Comparison of ENCODE assay signal across 8 mouse cellular contexts in the genomic region with DNA sequence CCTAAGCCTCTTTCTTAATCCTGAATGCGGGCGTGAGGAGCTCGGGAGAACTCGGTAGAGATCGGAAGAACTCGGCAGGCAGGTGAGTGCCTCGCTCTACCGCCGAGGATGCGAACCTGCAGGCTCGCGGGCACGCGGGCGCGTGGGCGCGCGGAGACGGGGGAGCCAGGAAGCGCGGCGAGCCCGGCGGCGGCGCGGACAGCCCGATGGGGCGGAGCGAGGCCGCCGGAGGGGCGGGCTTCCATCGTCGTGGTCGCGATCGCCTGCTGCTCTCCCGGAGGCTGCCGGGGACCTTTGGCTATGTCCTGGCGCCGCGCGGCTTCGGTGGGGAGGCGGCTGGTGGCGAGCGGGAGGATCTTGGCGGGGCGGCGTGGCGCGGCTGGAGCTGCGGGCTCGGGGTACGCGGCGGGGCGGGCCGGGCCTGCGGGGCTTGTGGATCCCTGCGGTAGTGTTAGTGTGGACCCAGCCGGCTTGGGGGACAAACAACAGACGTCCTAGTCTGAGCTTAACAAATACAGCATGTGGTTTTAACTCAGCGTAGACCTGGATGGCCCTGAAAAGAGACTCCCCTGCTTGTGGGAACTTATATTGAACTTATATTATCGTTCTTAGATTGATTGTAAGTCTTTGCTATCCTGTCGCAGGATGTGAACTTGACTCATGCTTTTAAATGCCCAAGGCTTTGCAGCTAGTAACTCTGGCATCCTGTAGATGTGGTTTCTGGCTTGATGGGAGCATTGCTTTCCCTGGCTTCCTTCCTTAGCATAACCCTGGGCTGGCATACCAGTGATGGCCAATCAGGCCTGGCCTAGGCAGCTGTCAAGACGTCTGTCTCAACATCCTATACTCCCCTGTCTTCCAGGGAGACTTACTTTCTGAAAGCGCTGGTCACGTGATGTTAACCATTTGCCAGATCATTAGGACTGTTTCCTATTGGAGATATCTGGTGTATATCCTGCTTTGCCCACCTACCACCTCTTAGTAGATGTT. TPM values are rescaled to one million over a fixed set of nuclear protein-coding genes. Genes with fewer than 3 reads are reported as not detected.
DNase-seq lines count a peak whose midpoint lies in the region; ATAC-seq and TF ChIP-seq lines count a peak whose summit lies in the region.

No protein-coding gene starts in this region.

- no peak for TF ChIP-seq EP300 in CH12.LX (IDR thresholded peaks at IDR 0.05; ENCODE audit: low read length)
- no peak for TF ChIP-seq EP300 in heart, postnatal 0 days (IDR thresholded peaks at IDR 0.05; ENCODE audit: low read depth)

- TF ChIP-seq RAD21 in CH12.LX (IDR thresholded peaks at IDR 0.05; ENCODE audit: low read depth, low read length) = no peak

- peak; percentile 93 for ATAC-seq in forebrain, embryonic 12.5 days (ENCODE audit: low FRiP score)
- ATAC-seq in heart, postnatal 0 days (ENCODE audit: insufficient read depth, low read depth) = peak; percentile 92
- peak; percentile 94 for ATAC-seq in liver, embryonic 16.5 days (ENCODE audit: low read depth)
- ATAC-seq in neural tube, embryonic 13.5 days (ENCODE audit: low read depth) = peak; percentile 93

- no peaks in the 10 kb centered on the region for H3K9me3 ChIP-seq in CH12.LX (replicated peaks; ENCODE audit: low read length)
- H3K9me3 ChIP-seq in forebrain, embryonic 12.5 days = no peaks in the 10 kb centered on the region
- no peaks in the 10 kb centered on the region for H3K9me3 ChIP-seq in heart, postnatal 0 days (replicated peaks; ENCODE audit: control insufficient read depth, low read length)
- no peaks in the 10 kb centered on the region for H3K9me3 ChIP-seq in liver, embryonic 16.5 days (replicated peaks; ENCODE audit: control insufficient read depth, low read length)
- no peaks in the 10 kb centered on the region for H3K9me3 ChIP-seq in neural tube, embryonic 13.5 days

- H3K4me3 ChIP-seq in CH12.LX (replicated peaks in 1 of 3; ENCODE audit: low read depth in 2 of 3, low read length in 2 of 3, poor library complexity in 1 of 3) = peak overlapping the region; percentile 72 to 97 (median 78)
- peak overlapping the region; percentile 73 for H3K4me3 ChIP-seq in forebrain, embryonic 12.5 days (replicated peaks)
- peak overlapping the region; percentile 93 for H3K4me3 ChIP-seq in heart, postnatal 0 days (ENCODE audit: low read depth, low read length)
- peak overlapping the region; percentile 86 for H3K4me3 ChIP-seq in liver, embryonic 16.5 days (ENCODE audit: low read depth, low read length)
- peak overlapping the region; percentile 55 for H3K4me3 ChIP-seq in neural tube, embryonic 13.5 days
- peak overlapping the region; percentile 99 for H3K4me3 ChIP-seq in testis, adult 2 months (ENCODE audit: control insufficient read depth, low read depth, low read length)

- H3K27me3 ChIP-seq in CH12.LX (replicated peaks) = no peaks in the 10 kb centered on the region
- no peaks in the 10 kb centered on the region; the same call in 1 of the 2 replicates for H3K27me3 ChIP-seq in forebrain, embryonic 12.5 days
- H3K27me3 ChIP-seq in heart, postnatal 0 days (ENCODE audit: control insufficient read depth, insufficient read depth, low read length) = no peaks in the 10 kb centered on the region
- no peaks in the 10 kb centered on the region for H3K27me3 ChIP-seq in liver, embryonic 16.5 days (ENCODE audit: control insufficient read depth, insufficient read depth, low read depth, low read length)
- H3K27me3 ChIP-seq in neural tube, embryonic 13.5 days = no peaks in the 10 kb centered on the region
- no peaks in the 10 kb centered on the region for H3K27me3 ChIP-seq in testis, adult 2 months (ENCODE audit: control insufficient read depth, insufficient read depth, low read length)

- TF ChIP-seq CTCF in CH12.LX (conservative IDR thresholded peaks at IDR 0.05 in 1 of 2, IDR thresholded peaks at IDR 0.05 in 1 of 2; ENCODE audit: low read depth in 2 of 2, low read length in 2 of 2) = no peak
- no peak for TF ChIP-seq CTCF in heart, postnatal 0 days (IDR thresholded peaks at IDR 0.05; ENCODE audit: low read depth)
- no peak for TF ChIP-seq CTCF in testis, adult 2 months (IDR thresholded peaks at IDR 0.05; ENCODE audit: control insufficient read depth, insufficient read depth, insufficient replicate concordance, low read depth, low read length)

- WGBS in forebrain, embryonic 12.5 days = under 1% methylated on average over 71 of the region's 71 CpGs
- WGBS in heart, postnatal 0 days = under 1% methylated on average over 71 of the region's 71 CpGs
- WGBS in liver, embryonic 16.5 days (ENCODE audit: insufficient replicate concordance) = under 1% methylated on average over 64 of the region's 71 CpGs
- under 1% methylated on average over 69 of the region's 71 CpGs for WGBS in neural tube, embryonic 13.5 days

- H3K79me2 ChIP-seq in CH12.LX (replicated peaks; ENCODE audit: control insufficient read depth, extremely low read depth, insufficient read depth, poor library complexity, severe bottlenecking) = no peaks in the 10 kb centered on the region

- peaks cover 7 to 27% of the 10 kb centered on the region in 2 experiments for H3K36me3 ChIP-seq in CH12.LX (replicated peaks in 1 of 2; ENCODE audit: control insufficient read depth in 1 of 2, insufficient read depth in 1 of 2, low read length in 1 of 2)
- H3K36me3 ChIP-seq in forebrain, embryonic 12.5 days (replicated peaks) = peaks cover 13% of the 10 kb centered on the region
- H3K36me3 ChIP-seq in heart, postnatal 0 days (replicated peaks; ENCODE audit: control insufficient read depth, insufficient read depth, low read length) = peaks cover 21% of the 10 kb centered on the region
- no peaks in the 10 kb centered on the region; the same call in 1 of the 2 replicates for H3K36me3 ChIP-seq in liver, embryonic 16.5 days (ENCODE audit: control insufficient read depth, insufficient read depth)
- H3K36me3 ChIP-seq in neural tube, embryonic 13.5 days = peaks cover 23% of the 10 kb centered on the region
- H3K36me3 ChIP-seq in testis, adult 2 months (ENCODE audit: control insufficient read depth, insufficient read depth, low read length) = no peaks in the 10 kb centered on the region; the same call in 1 of the 2 replicates

- TF ChIP-seq POLR2A in CH12.LX (IDR thresholded peaks at IDR 0.05; ENCODE audit: low read depth, low read length) = peak; percentile 71
- TF ChIP-seq POLR2A in testis, adult 2 months (IDR thresholded peaks at IDR 0.05; ENCODE audit: control insufficient read depth, low read depth, low read length) = peak; percentile 38; the same call in 1 of the 2 replicates

- in situ Hi-C loops in CH12.LX (cut with MboI; ENCODE audit: low pct_ligation_motif_present, low pct_unique_long_range_greater_than_20kb, low sequenced_read_pairs) = no loop called here

- peak; percentile 61 for DNase-seq in CH12.LX (ENCODE audit: extremely low read depth)
- peak; percentile 78 for DNase-seq in c-Kit-positive CD71-positive TER-119-positive erythroid progenitor cells, embryonic 14.5 days (ENCODE audit: low spot score)
- peak; percentile 72 for DNase-seq in heart, postnatal 0 days (ENCODE audit: low spot score)
- DNase-seq in kidney, postnatal 4 days = peak; percentile 90 to 93

- no peak overlapping the region for H3K27ac ChIP-seq in CH12.LX (ENCODE audit: insufficient read depth, low read depth)
- H3K27ac ChIP-seq in forebrain, embryonic 12.5 days = peak overlapping the region; percentile 92
- peak overlapping the region; percentile 88 for H3K27ac ChIP-seq in heart, postnatal 0 days (ENCODE audit: low read depth)
- H3K27ac ChIP-seq in liver, embryonic 16.5 days (ENCODE audit: low read length) = peak overlapping the region; percentile 93
- peak overlapping the region; percentile 84 for H3K27ac ChIP-seq in neural tube, embryonic 13.5 days (replicated peaks)
- H3K27ac ChIP-seq in testis, adult 2 months (ENCODE audit: control insufficient read depth, insufficient read depth, low read depth, low read length) = peak overlapping the region; percentile 74

- dilution Hi-C loops in CH12.LX (cut with MboI; ENCODE audit: extremely low pct_ligation_motif_present, extremely low pct_unique_long_range_greater_than_20kb, low sequenced_read_pairs) = no loop called here

- peaks cover 0 to 7% of the 10 kb centered on the region in 2 experiments; a peak in 2 of 4 replicates for H3K4me1 ChIP-seq in CH12.LX (ENCODE audit: control insufficient read depth in 1 of 2, insufficient read depth in 2 of 2)
- H3K4me1 ChIP-seq in forebrain, embryonic 12.5 days = peaks cover 20% of the 10 kb centered on the region
- 0 out of 2 replicates have a peak, but pooled peaks cover 4% of the 10 kb centered on the region for H3K4me1 ChIP-seq in heart, postnatal 0 days (ENCODE audit: control insufficient read depth, insufficient read depth)
- H3K4me1 ChIP-seq in liver, embryonic 16.5 days (ENCODE audit: control insufficient read depth, low read depth, low read length) = peaks cover 19% of the 10 kb centered on the region
- H3K4me1 ChIP-seq in neural tube, embryonic 13.5 days (replicated peaks) = peaks cover 19% of the 10 kb centered on the region
- H3K4me1 ChIP-seq in testis, adult 2 months (ENCODE audit: control insufficient read depth, insufficient read depth, low read length) = no peaks in the 10 kb centered on the region; the same call in 1 of the 2 replicates

- peak overlapping the region; percentile 92 for H3K4me2 ChIP-seq in CH12.LX (ENCODE audit: insufficient read depth, low read depth, poor library complexity, severe bottlenecking)
- peak overlapping the region; percentile 65 for H3K4me2 ChIP-seq in forebrain, embryonic 12.5 days
- H3K4me2 ChIP-seq in heart, postnatal 0 days (ENCODE audit: low read depth, low read length) = peak overlapping the region; percentile 84
- H3K4me2 ChIP-seq in liver, embryonic 16.5 days (ENCODE audit: low read depth, low read length) = peak overlapping the region; percentile 96
- peak overlapping the region; percentile 79 for H3K4me2 ChIP-seq in neural tube, embryonic 13.5 days

- peak overlapping the region; percentile 49 for H3K9ac ChIP-seq in CH12.LX (ENCODE audit: insufficient read depth, low read depth)
- H3K9ac ChIP-seq in forebrain, embryonic 12.5 days = peak overlapping the region; percentile 81
- peak overlapping the region; percentile 79 for H3K9ac ChIP-seq in heart, postnatal 0 days (replicated peaks; ENCODE audit: low read depth, low read length)
- H3K9ac ChIP-seq in liver, embryonic 16.5 days (ENCODE audit: low read depth, low read length) = peak overlapping the region; percentile 89
- H3K9ac ChIP-seq in neural tube, embryonic 13.5 days = peak overlapping the region; percentile 79

RNA-seq across cellular contexts. Expression of gene Glrx2, which starts 23.5 kb away (rescaled TPM):
- total RNA-seq in CH12.LX (2012; rRNA removed) (31.6 and 32.9 TPM in 2 replicates), CH12.LX (2014; rRNA removed) (28.0 and 30.3 TPM in 2 replicates)
- 51.4 and 63.6 TPM in 2 replicates for polyA plus RNA-seq in CH12.LX (2012; ENCODE audit: insufficient read length, low read depth)
- polyA plus RNA-seq in forebrain, embryonic 12.5 days (2016; fragmentation: Nextera tagmentation; extraction: Ambion mirVana) = 158 and 160 TPM in 2 replicates
- 5.8 and 9.8 TPM in 2 replicates for total RNA-seq in heart, postnatal 0 days (2014; rRNA removed; ENCODE audit: low replicate concordance)
- 123 and 128 TPM in 2 replicates for polyA plus RNA-seq in heart, postnatal 0 days (2015; fragmentation: Nextera tagmentation; extraction: Ambion mirVana)
- polyA plus RNA-seq in liver, embryonic 16.5 days (2015; fragmentation: Nextera tagmentation; extraction: Ambion mirVana) = 43.6 and 46.2 TPM in 2 replicates
- 150 and 151 TPM in 2 replicates for polyA plus RNA-seq in neural tube, embryonic 13.5 days (2015; fragmentation: Nextera tagmentation; extraction: Ambion mirVana)
- polyA plus RNA-seq in testis, adult 2 months (2012; rRNA removed) = 87.3 and 102 TPM in 2 replicates

RNA-seq across cellular contexts. Expression of gene Cdc73, which starts 37.0 kb away (rescaled TPM):
- total RNA-seq in CH12.LX (2012; rRNA removed) (13.4 and 16.7 TPM in 2 replicates), CH12.LX (2014; rRNA removed) (18.0 and 21.5 TPM in 2 replicates)
- 84.8 and 85.0 TPM in 2 replicates for polyA plus RNA-seq in CH12.LX (2012; ENCODE audit: insufficient read length, low read depth)
- 46.3 and 48.8 TPM in 2 replicates for polyA plus RNA-seq in forebrain, embryonic 12.5 days (2016; fragmentation: Nextera tagmentation; extraction: Ambion mirVana)
- 4.3 and 9.9 TPM in 2 replicates for total RNA-seq in heart, postnatal 0 days (2014; rRNA removed; ENCODE audit: low replicate concordance)
- 9.9 and 10.7 TPM in 2 replicates for polyA plus RNA-seq in heart, postnatal 0 days (2015; fragmentation: Nextera tagmentation; extraction: Ambion mirVana)
- 3.9 and 4.7 TPM in 2 replicates for polyA plus RNA-seq in liver, embryonic 16.5 days (2015; fragmentation: Nextera tagmentation; extraction: Ambion mirVana)
- 20.6 and 23.3 TPM in 2 replicates for polyA plus RNA-seq in neural tube, embryonic 13.5 days (2015; fragmentation: Nextera tagmentation; extraction: Ambion mirVana)
- polyA plus RNA-seq in testis, adult 2 months (2012; rRNA removed) = 8.0 and 11.8 TPM in 2 replicates

RNA-seq across cellular contexts. Expression of gene Trove2, which starts 37.2 kb away (rescaled TPM):
- total RNA-seq in CH12.LX (2012; rRNA removed) (7.0 and 7.5 TPM in 2 replicates), CH12.LX (2014; rRNA removed) (6.6 and 8.4 TPM in 2 replicates)
- polyA plus RNA-seq in CH12.LX (2012; ENCODE audit: insufficient read length, low read depth) = 3.4 and 3.8 TPM in 2 replicates
- 47.8 and 57.3 TPM in 2 replicates for polyA plus RNA-seq in forebrain, embryonic 12.5 days (2016; fragmentation: Nextera tagmentation; extraction: Ambion mirVana)
- total RNA-seq in heart, postnatal 0 days (2014; rRNA removed; ENCODE audit: low replicate concordance) = 13.1 and 14.9 TPM in 2 replicates
- 7.5 and 8.6 TPM in 2 replicates for polyA plus RNA-seq in heart, postnatal 0 days (2015; fragmentation: Nextera tagmentation; extraction: Ambion mirVana)
- 1.4 and 1.7 TPM in 2 replicates for polyA plus RNA-seq in liver, embryonic 16.5 days (2015; fragmentation: Nextera tagmentation; extraction: Ambion mirVana)
- polyA plus RNA-seq in neural tube, embryonic 13.5 days (2015; fragmentation: Nextera tagmentation; extraction: Ambion mirVana) = 29.7 and 33.5 TPM in 2 replicates
- 0.35 and 0.41 TPM in 2 replicates for polyA plus RNA-seq in testis, adult 2 months (2012; rRNA removed)

RNA-seq across cellular contexts. Expression of gene Uchl5, which starts 37.4 kb away (rescaled TPM):
- 46.4 and 61.3 TPM in 2 replicates for total RNA-seq in CH12.LX (2012; rRNA removed)
- total RNA-seq in CH12.LX (2014; rRNA removed) = 54.3 and 58.9 TPM in 2 replicates
- polyA plus RNA-seq in CH12.LX (2012; ENCODE audit: insufficient read length, low read depth) = 111 and 130 TPM in 2 replicates
- polyA plus RNA-seq in forebrain, embryonic 12.5 days (2016; fragmentation: Nextera tagmentation; extraction: Ambion mirVana) = 92.8 and 94.0 TPM in 2 replicates
- total RNA-seq in heart, postnatal 0 days (2014; rRNA removed; ENCODE audit: low replicate concordance) = 5.8 and 7.2 TPM in 2 replicates
- 46.4 and 49.3 TPM in 2 replicates for polyA plus RNA-seq in heart, postnatal 0 days (2015; fragmentation: Nextera tagmentation; extraction: Ambion mirVana)
- polyA plus RNA-seq in liver, embryonic 16.5 days (2015; fragmentation: Nextera tagmentation; extraction: Ambion mirVana) = 60.0 and 67.5 TPM in 2 replicates
- 68.3 and 86.5 TPM in 2 replicates for polyA plus RNA-seq in neural tube, embryonic 13.5 days (2015; fragmentation: Nextera tagmentation; extraction: Ambion mirVana)
- polyA plus RNA-seq in testis, adult 2 months (2012; rRNA removed) = 15.0 and 15.5 TPM in 2 replicates
